In genomic region chr11:117059981-117060705, GRCm38 (mm10) we compare ENCODE assay signal across 8 mouse cellular contexts. TPM values are rescaled to one million over a fixed set of nuclear protein-coding genes. Genes with fewer than 3 reads are reported as not detected.
A peak's percentile ranks its signal among the peaks of the same experiment; 100 is the strongest.
DNase-seq lines count a peak whose midpoint lies in the region; ATAC-seq and TF ChIP-seq lines count a peak whose summit lies in the region.
"Had no signal": no experiment of that assay in that cellular context is flagged by ENCODE, and none has a peak within 500 bp of the region (broad histone marks: within the 10 kb centered on the region; RNA-seq: fewer than 3 reads in every experiment).

No protein-coding gene starts in this region.

- no peaks in the 10 kb centered on the region for H3K27me3 ChIP-seq in testis, adult 2 months (ENCODE audit: control insufficient read depth, insufficient read depth, low read length)
- H3K27me3 ChIP-seq in forebrain, postnatal 0 days (ENCODE audit: insufficient read depth, low read length): no peaks in the 10 kb centered on the region
- H3K27me3 ChIP-seq in liver, embryonic 14.5 days (ENCODE audit: control insufficient read depth, insufficient read depth, low read length): no peaks in the 10 kb centered on the region

- peak; percentile 68 for ATAC-seq in forebrain, postnatal 0 days
- ATAC-seq in liver, embryonic 14.5 days (ENCODE audit: insufficient read depth): peak; percentile 64; the same call in 1 of the 2 replicates

- H3K36me3 ChIP-seq in testis, adult 2 months (ENCODE audit: control insufficient read depth, insufficient read depth, low read length): no peaks in the 10 kb centered on the region
- H3K36me3 ChIP-seq in forebrain, postnatal 0 days (ENCODE audit: insufficient read depth): no peaks in the 10 kb centered on the region
- H3K36me3 ChIP-seq in liver, embryonic 14.5 days (replicated peaks; ENCODE audit: control insufficient read depth, insufficient read depth, low read depth): no peaks in the 10 kb centered on the region
- H3K36me3 ChIP-seq: limb, embryonic 12.5 days had no signal

- TF ChIP-seq EP300 in liver, embryonic 14.5 days (IDR thresholded peaks at IDR 0.05; ENCODE audit: low read depth): peak; percentile 64

- WGBS in forebrain, postnatal 0 days: 2% methylated on average over 19 of the region's 19 CpGs
- 15% methylated on average over 19 of the region's 19 CpGs for WGBS in liver, embryonic 14.5 days (ENCODE audit: insufficient replicate concordance)

- DNase-seq in testis, postnatal 14 days (ENCODE audit: low spot score): no peak
- peak; percentile 87 for DNase-seq in forebrain, postnatal 0 days
- peak in 2 of 3 experiments; percentile 45 to 52 for DNase-seq in liver, embryonic 14.5 days (ENCODE audit: low read depth in 3 of 3, low spot score in 3 of 3)
- DNase-seq in urinary bladder, adult 18-20 months (ENCODE audit: low spot score in 2 of 2): no peak
- DNase-seq in urinary bladder, postnatal 25 days (ENCODE audit: low spot score): no peak
- DNase-seq in kidney, adult 9 months: no peak

- TF ChIP-seq POLR2A in testis, adult 2 months (IDR thresholded peaks at IDR 0.05; ENCODE audit: control insufficient read depth, low read depth, low read length): no peak

- H3K27ac ChIP-seq in testis, adult 2 months (ENCODE audit: control insufficient read depth, insufficient read depth, low read depth, low read length): peak overlapping the region; percentile 7; the same call in 1 of the 2 replicates
- H3K27ac ChIP-seq in forebrain, postnatal 0 days (ENCODE audit: low read depth, low read length): peak overlapping the region; percentile 88
- peak overlapping the region; percentile 33; the same call in 1 of the 2 replicates for H3K27ac ChIP-seq in liver, embryonic 14.5 days
- H3K27ac ChIP-seq: limb, embryonic 12.5 days had no signal

- no peaks in the 10 kb centered on the region for H3K4me1 ChIP-seq in testis, adult 2 months (ENCODE audit: control insufficient read depth, insufficient read depth, low read length)
- peaks cover 24% of the 10 kb centered on the region for H3K4me1 ChIP-seq in forebrain, postnatal 0 days (ENCODE audit: insufficient read depth)
- peaks cover 5 to 16% of the 10 kb centered on the region in 2 experiments for H3K4me1 ChIP-seq in liver, embryonic 14.5 days (replicated peaks; ENCODE audit: control insufficient read depth in 2 of 2, insufficient read depth in 2 of 2, low read length in 1 of 2)

- no peaks in the 10 kb centered on the region for H3K9me3 ChIP-seq in forebrain, postnatal 0 days (ENCODE audit: low read length)
- no peaks in the 10 kb centered on the region for H3K9me3 ChIP-seq in liver, embryonic 14.5 days (ENCODE audit: control insufficient read depth, low read length)
- H3K9me3 ChIP-seq: limb, embryonic 12.5 days had no signal

- H3K4me2 ChIP-seq in forebrain, postnatal 0 days (ENCODE audit: low read depth): peak overlapping the region; percentile 30
- peak overlapping the region; percentile 69 for H3K4me2 ChIP-seq in liver, embryonic 14.5 days (ENCODE audit: low read depth)
- H3K4me2 ChIP-seq: limb, embryonic 12.5 days had no signal

- no peak for TF ChIP-seq CTCF in testis, adult 2 months (IDR thresholded peaks at IDR 0.05; ENCODE audit: control insufficient read depth, insufficient read depth, insufficient replicate concordance, low read depth, low read length)
- no peak for TF ChIP-seq CTCF in forebrain, postnatal 0 days (IDR thresholded peaks at IDR 0.05; ENCODE audit: low read depth)
- TF ChIP-seq CTCF in liver, embryonic 14.5 days (IDR thresholded peaks at IDR 0.05; ENCODE audit: low read depth): no peak

- peak overlapping the region; percentile 39 for H3K9ac ChIP-seq in forebrain, postnatal 0 days
- H3K9ac ChIP-seq in liver, embryonic 14.5 days (replicated peaks): peak overlapping the region; percentile 18
- H3K9ac ChIP-seq: limb, embryonic 12.5 days had no signal

- H3K4me3 ChIP-seq in testis, adult 2 months (ENCODE audit: control insufficient read depth, low read depth, low read length): no peak overlapping the region
- no peak overlapping the region for H3K4me3 ChIP-seq in forebrain, postnatal 0 days (ENCODE audit: low read depth, low read length)
- H3K4me3 ChIP-seq in liver, embryonic 14.5 days (ENCODE audit: insufficient read depth in 1 of 2, low read depth in 2 of 2, low read length in 2 of 2): peak overlapping the region; percentile 10 to 17; a peak in 3 of 4 replicates
- H3K4me3 ChIP-seq: limb, embryonic 12.5 days had no signal

RNA-seq across cellular contexts. Expression of gene Sec14l1, which starts 54.8 kb away (rescaled TPM):
- 133 and 153 TPM in 2 replicates for polyA plus RNA-seq in testis, adult 2 months (2012; rRNA removed)
- total RNA-seq in forebrain, postnatal 0 days (2014; rRNA removed): 81.3 and 82.9 TPM in 2 replicates
- polyA plus RNA-seq in forebrain, postnatal 0 days (2015; fragmentation: Nextera tagmentation; extraction: Ambion mirVana): 62.1 and 65.1 TPM in 2 replicates
- 12.3 and 13.0 TPM in 2 replicates for polyA plus RNA-seq in liver, embryonic 14.5 days (2012; rRNA removed)
- polyA plus RNA-seq in liver, embryonic 14.5 days (2014; fragmentation: Nextera tagmentation; extraction: Ambion mirVana): 10.5 and 12.8 TPM in 2 replicates

Comparison
In these comparisons a context has a peak if more than half of its experiments do, and no peak if none do; other contexts are left out.
1. H3K27ac ChIP-seq: peak in every context shown above with its lines; median percentile 88 in forebrain, postnatal 0 days; 33 in liver, embryonic 14.5 days; 7 in testis, adult 2 months.
2. H3K4me3 ChIP-seq: peak in liver, embryonic 14.5 days (2 of 2); none in testis, adult 2 months (single experiment) and forebrain, postnatal 0 days (single experiment).
3. DNase-seq: peak in forebrain, postnatal 0 days (single experiment) and liver, embryonic 14.5 days (2 of 3); none in testis, postnatal 14 days (single experiment), urinary bladder, adult 18-20 months (0 of 2), urinary bladder, postnatal 25 days (single experiment) and kidney, adult 9 months (single experiment).